Mouse (Mus musculus): ENCODE measurements around the gene E2f7. TPM values are rescaled to one million over a fixed set of nuclear protein-coding genes. Genes with fewer than 3 reads are reported as not detected.
A peak's percentile ranks its signal among the peaks of the same experiment; 100 is the strongest.

E2f7 gene
- total and polyA plus RNA-seq, 2 experiments from 2014 or later: 4.7 to 17.1 TPM

- DNase-seq (ENCODE audit: low spot score) (peak; percentile 57), ATAC-seq (ENCODE audit: insufficient read depth, low read depth) (peak; percentile 18; the same call in 1 of the 2 replicates)
- Histone ChIP-seq H3K9me3 (replicated peaks; ENCODE audit: control insufficient read depth, low read length) (no peaks in the 10 kb centered on the region), H3K27ac (ENCODE audit: low read depth) (no peak overlapping the region), H3K4me1 (ENCODE audit: control insufficient read depth, insufficient read depth) (no peaks in the 10 kb centered on the region), H3K9ac (replicated peaks; ENCODE audit: low read depth, low read length) (no peak overlapping the region), H3K4me2 (ENCODE audit: low read depth, low read length) (peak overlapping the region; percentile 52), H3K36me3 (replicated peaks; ENCODE audit: control insufficient read depth, insufficient read depth, low read length) (no peaks in the 10 kb centered on the region), H3K27me3 (ENCODE audit: control insufficient read depth, insufficient read depth, low read length) (no peaks in the 10 kb centered on the region), H3K4me3 (ENCODE audit: low read depth, low read length) (no peak overlapping the region)
- TF ChIP-seq CTCF (IDR thresholded peaks at IDR 0.05; ENCODE audit: low read depth) (peak; percentile 85), EP300 (IDR thresholded peaks at IDR 0.05; ENCODE audit: low read depth) (no peak)
- 13% methylated on average over 12 of the region's 12 CpGs for WGBS
Measured at GRCm38 (mm10) chr10:110794564-110795205, 49.4 kb downstream of the E2f7 start.

- peak overlapping the region; percentile 27 for H3K27ac ChIP-seq (ENCODE audit: low read depth)
- H3K4me3 ChIP-seq (ENCODE audit: low read depth, low read length): no peak overlapping the region
- H3K9me3 ChIP-seq (replicated peaks; ENCODE audit: control insufficient read depth, low read length): no peaks in the 10 kb centered on the region
- peak overlapping the region; percentile 52 for H3K4me2 ChIP-seq (ENCODE audit: low read depth, low read length)
- no peaks in the 10 kb centered on the region for H3K4me1 ChIP-seq (ENCODE audit: control insufficient read depth, insufficient read depth)
- H3K27me3 ChIP-seq (ENCODE audit: control insufficient read depth, insufficient read depth, low read length): no peaks in the 10 kb centered on the region
- no peak overlapping the region for H3K9ac ChIP-seq (replicated peaks; ENCODE audit: low read depth, low read length)
- TF ChIP-seq CTCF (IDR thresholded peaks at IDR 0.05; ENCODE audit: low read depth) (no peak), EP300 (IDR thresholded peaks at IDR 0.05; ENCODE audit: low read depth) (no peak)
- DNase-seq (ENCODE audit: low spot score) (peak; percentile 36), ATAC-seq (ENCODE audit: insufficient read depth, low read depth) (no peak)
- no peaks in the 10 kb centered on the region for H3K36me3 ChIP-seq (replicated peaks; ENCODE audit: control insufficient read depth, insufficient read depth, low read length)
- 49% methylated on average over 9 of the region's 9 CpGs for WGBS
Measured at GRCm38 (mm10) chr10:110795206-110795796, 50.1 kb downstream of the E2f7 start.

GRCm38 (mm10) chr10:110801296-110801695 is 56.1 kb downstream of the E2f7 start:
- TF ChIP-seq EP300 (IDR thresholded peaks at IDR 0.05; ENCODE audit: low read depth) (no peak), CTCF (IDR thresholded peaks at IDR 0.05; ENCODE audit: low read depth) (no peak)
- Histone ChIP-seq H3K9ac (replicated peaks; ENCODE audit: low read depth, low read length) (no peak overlapping the region), H3K27ac (ENCODE audit: low read depth) (no peak overlapping the region), H3K9me3 (replicated peaks; ENCODE audit: control insufficient read depth, low read length) (no peaks in the 10 kb centered on the region), H3K4me3 (ENCODE audit: low read depth, low read length) (no peak overlapping the region), H3K36me3 (replicated peaks; ENCODE audit: control insufficient read depth, insufficient read depth, low read length) (no peaks in the 10 kb centered on the region), H3K4me2 (ENCODE audit: low read depth, low read length) (no peak overlapping the region), H3K4me1 (ENCODE audit: control insufficient read depth, insufficient read depth) (no peaks in the 10 kb centered on the region), H3K27me3 (ENCODE audit: control insufficient read depth, insufficient read depth, low read length) (no peaks in the 10 kb centered on the region)
- 79% methylated on average over 3 of the region's 3 CpGs for WGBS
- no peak for ATAC-seq (ENCODE audit: insufficient read depth, low read depth)
- DNase-seq (ENCODE audit: low spot score): no peak

GRCm38 (mm10) chr10:110804279-110805024 is 59.2 kb downstream of the E2f7 start:
- no peak for DNase-seq (ENCODE audit: low spot score)
- Histone ChIP-seq H3K9ac (replicated peaks; ENCODE audit: low read depth, low read length) (no peak overlapping the region), H3K36me3 (replicated peaks; ENCODE audit: control insufficient read depth, insufficient read depth, low read length) (no peaks in the 10 kb centered on the region), H3K4me2 (ENCODE audit: low read depth, low read length) (no peak overlapping the region), H3K9me3 (replicated peaks; ENCODE audit: control insufficient read depth, low read length) (no peaks in the 10 kb centered on the region), H3K27me3 (ENCODE audit: control insufficient read depth, insufficient read depth, low read length) (no peaks in the 10 kb centered on the region), H3K27ac (ENCODE audit: low read depth) (no peak overlapping the region), H3K4me1 (ENCODE audit: control insufficient read depth, insufficient read depth) (no peaks in the 10 kb centered on the region), H3K4me3 (ENCODE audit: low read depth, low read length) (no peak overlapping the region)
- 85% methylated on average over 11 of the region's 11 CpGs for WGBS
- TF ChIP-seq EP300 (IDR thresholded peaks at IDR 0.05; ENCODE audit: low read depth) (no peak), CTCF (IDR thresholded peaks at IDR 0.05; ENCODE audit: low read depth) (peak; percentile 25; the same call in 1 of the 2 replicates)
- no peak for ATAC-seq (ENCODE audit: insufficient read depth, low read depth)

- 50% methylated on average over 5 of the region's 5 CpGs for WGBS
- ATAC-seq (ENCODE audit: insufficient read depth, low read depth): no peak
- H3K4me1 ChIP-seq (ENCODE audit: control insufficient read depth, insufficient read depth): no peaks in the 10 kb centered on the region
- no peak overlapping the region for H3K9ac ChIP-seq (replicated peaks; ENCODE audit: low read depth, low read length)
- no peak overlapping the region for H3K27ac ChIP-seq (ENCODE audit: low read depth)
- no peak overlapping the region for H3K4me3 ChIP-seq (ENCODE audit: low read depth, low read length)
- H3K4me2 ChIP-seq (ENCODE audit: low read depth, low read length): no peak overlapping the region
- H3K36me3 ChIP-seq (replicated peaks; ENCODE audit: control insufficient read depth, insufficient read depth, low read length): no peaks in the 10 kb centered on the region
- no peaks in the 10 kb centered on the region for H3K9me3 ChIP-seq (replicated peaks; ENCODE audit: control insufficient read depth, low read length)
- TF ChIP-seq CTCF (IDR thresholded peaks at IDR 0.05; ENCODE audit: low read depth) (no peak), EP300 (IDR thresholded peaks at IDR 0.05; ENCODE audit: low read depth) (no peak)
- H3K27me3 ChIP-seq (ENCODE audit: control insufficient read depth, insufficient read depth, low read length): no peaks in the 10 kb centered on the region
- DNase-seq (ENCODE audit: low spot score): no peak
Measured at GRCm38 (mm10) chr10:110805025-110805740, 59.9 kb downstream of the E2f7 start.

All from heart, postnatal 0 days (tissue).